Mouse (Mus musculus): ENCODE results near the gene Smg1.

GRCm38 (mm10) chr7:118102678-118103461, 140.6 kb downstream of the Smg1 start:
- TF ChIP-seq CTCF (IDR thresholded peaks at IDR 0.05; ENCODE audit: borderline replicate concordance, insufficient read depth, low read depth, low read length) (no peak), POLR2A (IDR thresholded peaks at IDR 0.05; ENCODE audit: borderline replicate concordance, insufficient read depth, low read length) (no peak)

All from cerebellum, adult 2 months (tissue).